Mouse (Mus musculus): Measurements from ENCODE around the gene P2ry12. TPM values are rescaled to one million over a fixed set of nuclear protein-coding genes. Genes with fewer than 3 reads are reported as not detected.

Gene P2ry12
- polyA plus RNA-seq, 1 experiment: 1.1 TPM

DNA sequence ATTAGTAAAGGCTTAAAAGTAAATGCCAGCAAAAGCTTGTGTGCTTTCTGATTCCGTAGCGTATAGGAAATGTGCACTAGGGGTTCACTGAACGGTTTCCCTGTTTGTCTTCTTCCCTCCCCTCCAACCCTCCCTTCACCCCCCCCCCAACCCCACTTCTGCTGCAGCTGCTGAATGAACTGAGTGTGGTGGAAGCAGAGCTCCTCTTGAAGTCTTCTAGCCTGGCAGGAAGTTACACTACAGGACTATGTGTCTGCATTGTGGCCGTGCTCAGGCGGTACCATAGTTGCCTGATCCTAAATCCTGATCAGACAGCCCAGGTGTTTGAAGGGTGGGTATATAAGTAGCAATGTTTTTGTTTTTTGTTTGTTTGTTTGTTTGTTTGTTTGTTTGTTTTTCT is 27.8 kb downstream of the P2ry12 start:
- TF ChIP-seq POLR2A (IDR thresholded peaks at IDR 0.05; ENCODE audit: low read depth, low read length) (no peak), CTCF (IDR thresholded peaks at IDR 0.05; ENCODE audit: extremely low read depth, insufficient read length, insufficient replicate concordance, low read depth, low read length) (no peak)
- H3K4me3 ChIP-seq (ENCODE audit: low read depth, low read length): no peak overlapping the region
- no peak overlapping the region for H3K27ac ChIP-seq (ENCODE audit: insufficient read depth, low read depth, low read length)
- no peaks in the 10 kb centered on the region for H3K36me3 ChIP-seq (ENCODE audit: control insufficient read depth, insufficient read depth, low read length)
- WGBS: 80% methylated on average over 5 of the region's 5 CpGs
- H3K4me1 ChIP-seq (ENCODE audit: control insufficient read depth, insufficient read depth, insufficient read length, low read length): no peaks in the 10 kb centered on the region
- H3K27me3 ChIP-seq (ENCODE audit: control insufficient read depth, insufficient read depth, low read length): no peaks in the 10 kb centered on the region

GRCm38 (mm10) chr3:59230912-59231311 is 31.8 kb downstream of the P2ry12 start:
- H3K4me1 ChIP-seq (ENCODE audit: control insufficient read depth, insufficient read depth, insufficient read length, low read length): peaks cover 4% of the 10 kb centered on the region; the same call in 1 of the 2 replicates
- H3K36me3 ChIP-seq (ENCODE audit: control insufficient read depth, insufficient read depth, low read length): no peaks in the 10 kb centered on the region
- no peaks in the 10 kb centered on the region for H3K27me3 ChIP-seq (ENCODE audit: control insufficient read depth, insufficient read depth, low read length)
- H3K27ac ChIP-seq (ENCODE audit: insufficient read depth, low read depth, low read length): no peak overlapping the region
- no peak for TF ChIP-seq CTCF (IDR thresholded peaks at IDR 0.05; ENCODE audit: extremely low read depth, insufficient read length, insufficient replicate concordance, low read depth, low read length)
- no peak overlapping the region for H3K4me3 ChIP-seq (ENCODE audit: low read depth, low read length)
- WGBS: 60% methylated on average over 3 of the region's 3 CpGs

DNA sequence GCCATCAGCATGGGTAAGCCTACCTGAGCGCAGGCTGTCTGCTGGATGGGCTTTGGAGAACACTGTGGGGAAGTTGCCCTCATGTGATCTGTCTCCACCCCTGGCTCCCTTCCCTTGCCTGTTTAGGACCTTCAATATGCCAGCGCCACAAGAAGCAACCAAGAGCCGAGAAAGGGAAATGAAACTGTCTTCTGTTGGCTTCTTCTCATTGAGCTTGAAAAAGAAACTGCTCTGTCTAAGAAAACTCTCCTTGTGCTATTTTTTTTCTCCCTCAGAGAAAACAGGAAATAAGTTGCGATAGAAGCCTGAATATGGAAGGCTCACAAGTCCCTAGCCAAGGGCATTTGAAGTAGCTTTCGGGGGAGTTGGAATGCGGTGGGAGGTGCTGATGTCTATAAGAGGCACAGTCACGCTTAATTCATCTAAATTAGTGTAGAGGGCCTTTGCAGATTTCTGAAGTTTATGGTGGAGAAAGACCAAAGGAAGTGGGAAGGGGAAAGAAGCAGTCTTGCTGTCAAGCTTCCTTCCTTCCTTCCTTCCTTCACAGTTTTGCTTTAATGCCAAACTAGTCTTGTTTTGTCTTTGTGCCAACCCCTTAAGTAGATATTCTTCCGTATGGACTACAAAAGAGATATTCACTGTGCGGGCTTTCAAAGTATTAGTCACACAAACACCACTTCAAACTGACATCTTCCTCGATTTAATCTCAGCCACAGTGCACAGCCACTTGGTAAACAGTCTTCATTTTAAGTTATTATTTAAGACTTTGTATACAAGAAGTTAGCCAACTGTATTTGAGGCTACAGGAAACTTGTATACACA is 33.7 kb downstream of the P2ry12 start:
- TF ChIP-seq CTCF (IDR thresholded peaks at IDR 0.05; ENCODE audit: extremely low read depth, insufficient read length, insufficient replicate concordance, low read depth, low read length): no peak
- TF ChIP-seq POLR2A (IDR thresholded peaks at IDR 0.05; ENCODE audit: low read depth, low read length): no peak
- Histone ChIP-seq H3K27ac (ENCODE audit: insufficient read depth, low read depth, low read length) (peak overlapping the region; percentile 80), H3K27me3 (ENCODE audit: control insufficient read depth, insufficient read depth, low read length) (no peaks in the 10 kb centered on the region), H3K36me3 (ENCODE audit: control insufficient read depth, insufficient read depth, low read length) (no peaks in the 10 kb centered on the region), H3K4me1 (ENCODE audit: control insufficient read depth, insufficient read depth, insufficient read length, low read length) (peaks cover 4% of the 10 kb centered on the region; the same call in 1 of the 2 replicates), H3K4me3 (ENCODE audit: low read depth, low read length) (no peak overlapping the region)
- WGBS: 58% methylated on average over 10 of the region's 10 CpGs

- WGBS: 95% methylated on average over 9 of the region's 9 CpGs
- Histone ChIP-seq H3K27me3 (ENCODE audit: control insufficient read depth, insufficient read depth, low read length) (no peaks in the 10 kb centered on the region), H3K27ac (ENCODE audit: insufficient read depth, low read depth, low read length) (no peak overlapping the region), H3K36me3 (ENCODE audit: control insufficient read depth, insufficient read depth, low read length) (no peaks in the 10 kb centered on the region), H3K4me3 (ENCODE audit: low read depth, low read length) (no peak overlapping the region), H3K4me1 (ENCODE audit: control insufficient read depth, insufficient read depth, insufficient read length, low read length) (peaks cover 4% of the 10 kb centered on the region; the same call in 1 of the 2 replicates)
- TF ChIP-seq CTCF (IDR thresholded peaks at IDR 0.05; ENCODE audit: extremely low read depth, insufficient read length, insufficient replicate concordance, low read depth, low read length): no peak
- no peak for TF ChIP-seq POLR2A (IDR thresholded peaks at IDR 0.05; ENCODE audit: low read depth, low read length)
Observed at GRCm38 (mm10) chr3:59227696-59228095, 35.0 kb downstream of the P2ry12 start.

- Histone ChIP-seq H3K27me3 (ENCODE audit: control insufficient read depth, insufficient read depth, low read length) (no peaks in the 10 kb centered on the region), H3K27ac (ENCODE audit: insufficient read depth, low read depth, low read length) (no peak overlapping the region), H3K36me3 (ENCODE audit: control insufficient read depth, insufficient read depth, low read length) (no peaks in the 10 kb centered on the region), H3K4me3 (ENCODE audit: low read depth, low read length) (no peak overlapping the region), H3K4me1 (ENCODE audit: control insufficient read depth, insufficient read depth, insufficient read length, low read length) (peaks cover 4% of the 10 kb centered on the region; the same call in 1 of the 2 replicates)
- no peak for TF ChIP-seq POLR2A (IDR thresholded peaks at IDR 0.05; ENCODE audit: low read depth, low read length)
- TF ChIP-seq CTCF (IDR thresholded peaks at IDR 0.05; ENCODE audit: extremely low read depth, insufficient read length, insufficient replicate concordance, low read depth, low read length): no peak
Observed at GRCm38 (mm10) chr3:59225411-59225810, 37.3 kb downstream of the P2ry12 start.

DNA sequence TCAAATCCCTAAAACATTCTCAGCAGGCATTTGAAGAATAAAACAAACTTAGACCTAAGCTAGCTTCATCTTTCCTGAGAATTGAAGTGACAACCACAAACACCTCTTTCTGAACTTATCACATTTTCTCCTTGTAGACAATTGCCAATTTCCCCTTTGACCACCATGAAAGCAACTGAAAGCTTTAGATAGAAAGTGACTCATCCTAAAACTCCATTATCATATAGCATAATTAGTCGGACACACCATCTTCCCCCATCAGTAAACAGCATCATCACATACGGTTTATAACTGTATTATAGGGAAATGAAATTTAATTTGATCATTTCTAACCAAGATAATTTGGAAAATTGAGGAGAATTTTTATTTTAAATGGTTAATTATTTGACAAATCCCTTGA is 40.4 kb downstream of the P2ry12 start:
- TF ChIP-seq POLR2A (IDR thresholded peaks at IDR 0.05; ENCODE audit: low read depth, low read length) (no peak), CTCF (IDR thresholded peaks at IDR 0.05; ENCODE audit: extremely low read depth, insufficient read length, insufficient replicate concordance, low read depth, low read length) (no peak)
- no peaks in the 10 kb centered on the region for H3K4me1 ChIP-seq (ENCODE audit: control insufficient read depth, insufficient read depth, insufficient read length, low read length)
- H3K27ac ChIP-seq (ENCODE audit: insufficient read depth, low read depth, low read length): no peak overlapping the region
- 84% methylated on average over 2 of the region's 2 CpGs for WGBS
- no peak overlapping the region for H3K4me3 ChIP-seq (ENCODE audit: low read depth, low read length)
- H3K36me3 ChIP-seq (ENCODE audit: control insufficient read depth, insufficient read depth, low read length): no peaks in the 10 kb centered on the region
- no peaks in the 10 kb centered on the region for H3K27me3 ChIP-seq (ENCODE audit: control insufficient read depth, insufficient read depth, low read length)

DNA sequence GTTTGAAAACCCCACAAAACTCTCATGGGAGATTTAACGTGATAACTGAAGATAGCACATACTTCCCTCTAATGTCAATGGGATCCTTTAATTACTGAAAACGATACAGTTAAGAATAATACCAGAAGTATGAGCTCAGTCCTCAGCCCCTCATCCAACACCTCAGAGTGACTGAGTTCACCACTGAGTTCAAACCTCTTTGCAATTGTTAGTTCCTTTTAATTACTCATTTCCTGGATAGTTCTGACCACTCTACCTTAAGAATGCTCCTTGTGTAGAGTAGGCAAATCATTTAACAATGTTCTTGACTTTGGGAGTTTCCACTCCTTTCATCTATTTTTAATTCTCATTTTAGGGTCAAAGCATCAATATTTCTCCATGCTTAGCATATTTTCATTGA is 43.3 kb downstream of the P2ry12 start:
- 72% methylated on average over 2 of the region's 2 CpGs for WGBS
- no peaks in the 10 kb centered on the region for H3K36me3 ChIP-seq (ENCODE audit: control insufficient read depth, insufficient read depth, low read length)
- no peak for TF ChIP-seq POLR2A (IDR thresholded peaks at IDR 0.05; ENCODE audit: low read depth, low read length)
- no peak for TF ChIP-seq CTCF (IDR thresholded peaks at IDR 0.05; ENCODE audit: extremely low read depth, insufficient read length, insufficient replicate concordance, low read depth, low read length)

More for the DNA sequence above, 43.3 kb downstream of the P2ry12 start:
- no peaks in the 10 kb centered on the region for H3K27me3 ChIP-seq (ENCODE audit: control insufficient read depth, insufficient read depth, low read length)
- no peak overlapping the region for H3K4me3 ChIP-seq (ENCODE audit: low read depth, low read length)
- H3K4me1 ChIP-seq (ENCODE audit: control insufficient read depth, insufficient read depth, insufficient read length, low read length): no peaks in the 10 kb centered on the region
- H3K27ac ChIP-seq (ENCODE audit: insufficient read depth, low read depth, low read length): no peak overlapping the region

Data from small intestine, adult 2 months (tissue).